Mouse (Mus musculus) layer of hippocampus, adult 8-10 months (tissue): ENCODE data around the gene Eif3k. TPM values are rescaled to one million over a fixed set of nuclear protein-coding genes. Genes with fewer than 3 reads are reported as not detected.
"Not testable (repeated sequence)": the region's sequence is repeated elsewhere in the genome, so short reads cannot be mapped to it uniquely, and the experiment has no call there.

Source experiments
- DNase-seq, 2 experiments: peaks; one replicate each; pipeline ENCODE4 v3.0.0; 2022; ENCODE audit warnings: low spot score in 2 of 2
- total RNA-seq, 4 experiments: library from RNA; stranded (reverse); gene quantifications; 2 replicates each; pipeline ENCODE4 v1.2.4; 2022

Eif3k gene
- total RNA-seq, 4 experiments from 2014 or later, result 182 to 214 (median 197) TPM

GRCm38 (mm10) chr7:28990766-28991273 is 9.2 kb upstream of the Eif3k start:
- no peak for DNase-seq

GRCm38 (mm10) chr7:28985207-28985606 is 3.5 kb upstream of the Eif3k start:
- no peak for DNase-seq

- no peak for DNase-seq
These were observed 2.8 kb upstream of the Eif3k start for GRCm38 (mm10) chr7:28984452-28984851.

- no peak for DNase-seq
These were observed 2.2 kb upstream of the Eif3k start for GRCm38 (mm10) chr7:28983849-28984248.

GRCm38 (mm10) chr7:28983141-28983564 is 1.5 kb upstream of the Eif3k start:
- no peak for DNase-seq

GRCm38 (mm10) chr7:28982274-28983013 is 780 bp upstream of the Eif3k start:
- DNase-seq, result no peak

- no peak for DNase-seq
These were observed 4.1 kb downstream of the Eif3k start for GRCm38 (mm10) chr7:28977556-28977955.

GRCm38 (mm10) chr7:28973025-28973424 is 8.6 kb downstream of the Eif3k start:
- no peak for DNase-seq

GRCm38 (mm10) chr7:28972542-28972985 is 9.1 kb downstream of the Eif3k start:
- DNase-seq, result peak; percentile 43 to 72

- peak; percentile 50 to 55 for DNase-seq
These were observed 9.8 kb downstream of the Eif3k start for GRCm38 (mm10) chr7:28971770-28972269.

- no peak for DNase-seq
These were observed 10.6 kb downstream of the Eif3k start for GRCm38 (mm10) chr7:28971029-28971428.

- DNase-seq, result no peak
These were observed 11.8 kb downstream of the Eif3k start for GRCm38 (mm10) chr7:28969672-28970394.

- no peak for DNase-seq
These were observed 12.4 kb downstream of the Eif3k start for GRCm38 (mm10) chr7:28969271-28969670.

GRCm38 (mm10) chr7:28968120-28968519 is 13.5 kb downstream of the Eif3k start:
- not testable (repeated sequence) for DNase-seq

- DNase-seq, result no peak
These were observed 14.7 kb downstream of the Eif3k start for GRCm38 (mm10) chr7:28966751-28967505.

GRCm38 (mm10) chr7:28966181-28966580 is 15.5 kb downstream of the Eif3k start:
- no peak for DNase-seq

GRCm38 (mm10) chr7:28965346-28965840 is 16.3 kb downstream of the Eif3k start:
- DNase-seq, result no peak

GRCm38 (mm10) chr7:28963399-28963923 is 18.2 kb downstream of the Eif3k start:
- DNase-seq, result no peak

GRCm38 (mm10) chr7:28961927-28962670 is 19.6 kb downstream of the Eif3k start, which contains the start of gene Actn4:
Gene Actn4, minus strand, starts transcription at chr7:28962340.
- peak; percentile 96 to 98 for DNase-seq

- no peak for DNase-seq
These were observed 20.1 kb downstream of the Eif3k start for GRCm38 (mm10) chr7:28961584-28961926.
